Mouse (Mus musculus): Measurements from ENCODE around the gene Hoxa5. TPM values are rescaled to one million over a fixed set of nuclear protein-coding genes. Genes with fewer than 3 reads are reported as not detected.

Gene Hoxa5
- polyA plus RNA-seq, 2 experiments from 2014 or later: not detected

DNA sequence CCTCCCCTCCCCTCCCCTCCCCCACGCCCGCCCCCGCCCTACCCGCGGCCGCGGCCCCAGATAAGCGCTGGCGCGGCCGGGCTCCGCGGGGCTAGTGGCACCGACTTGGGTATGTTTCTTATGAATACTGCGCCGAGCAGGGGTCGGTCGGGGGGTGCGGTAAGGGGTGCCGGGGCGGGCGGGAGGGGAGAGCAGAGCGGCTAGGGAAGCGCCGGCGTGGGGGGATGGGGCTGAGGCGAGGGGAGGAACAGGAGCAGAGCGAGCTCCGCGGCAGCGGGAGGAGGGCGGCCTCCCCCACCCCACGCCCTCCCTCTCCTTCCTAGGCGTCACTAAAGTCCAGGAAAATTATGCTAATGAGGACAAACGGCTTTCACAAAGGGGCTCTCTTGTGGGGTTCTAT is 28.5 kb downstream of the Hoxa5 start:
- no peak for ATAC-seq

DNA sequence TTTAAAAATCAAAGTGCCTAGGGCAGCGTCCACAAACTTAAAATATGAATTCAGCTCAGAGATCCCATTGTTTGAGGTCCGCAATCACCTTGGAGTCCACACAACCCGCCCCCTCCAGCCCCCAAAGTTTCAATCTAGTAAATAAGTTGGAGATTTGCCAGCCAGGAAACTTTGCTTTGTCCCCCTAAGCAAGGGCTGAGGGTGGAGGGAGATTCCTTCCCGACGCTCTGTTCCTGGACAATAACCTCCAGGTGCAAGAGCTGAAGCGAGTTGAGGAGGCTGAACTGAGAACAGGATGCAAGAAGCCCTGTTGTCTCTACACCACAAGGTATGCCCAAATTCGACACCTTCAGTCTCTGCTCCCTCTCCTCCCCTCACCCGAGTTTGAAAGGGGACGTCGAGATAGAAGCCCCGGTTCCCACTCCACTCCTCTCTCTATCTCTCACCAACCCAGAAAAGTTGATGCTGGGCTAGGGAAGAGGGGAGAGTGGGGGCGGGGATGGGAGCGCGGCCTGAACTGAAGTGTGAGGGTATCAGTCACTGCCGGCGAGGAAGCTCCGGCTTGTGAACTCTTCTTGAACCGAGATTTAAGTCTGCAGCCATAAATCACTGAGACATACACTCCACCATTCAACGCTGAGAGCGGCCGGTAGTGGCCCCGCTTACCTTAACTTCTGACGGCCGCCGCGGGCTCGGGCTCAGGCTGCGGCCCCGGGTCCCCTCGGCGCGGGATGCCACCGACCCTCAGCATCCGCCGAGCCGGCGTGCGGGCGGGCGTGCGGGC is 29.2 kb downstream of the Hoxa5 start:
- no peak for ATAC-seq

DNA sequence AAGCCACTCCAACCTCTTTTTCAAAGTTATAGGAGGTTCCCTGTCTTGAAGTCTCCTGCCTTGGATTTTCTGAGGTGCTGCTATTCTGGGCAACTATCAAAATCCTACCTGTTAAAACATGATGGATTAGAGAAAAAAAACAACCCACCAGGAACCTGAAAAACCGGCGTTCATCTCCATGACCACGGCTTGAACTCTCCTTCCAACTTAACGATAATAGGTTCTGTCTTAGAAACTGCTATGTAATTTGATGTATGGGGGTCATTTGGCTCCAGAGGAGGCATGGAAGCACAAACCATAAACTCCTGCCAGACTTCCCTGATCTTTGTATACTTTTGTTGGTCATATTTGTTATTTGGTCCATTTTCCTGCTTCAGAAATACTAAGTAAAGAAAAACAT is 30.7 kb downstream of the Hoxa5 start:
- ATAC-seq: no peak

DNA sequence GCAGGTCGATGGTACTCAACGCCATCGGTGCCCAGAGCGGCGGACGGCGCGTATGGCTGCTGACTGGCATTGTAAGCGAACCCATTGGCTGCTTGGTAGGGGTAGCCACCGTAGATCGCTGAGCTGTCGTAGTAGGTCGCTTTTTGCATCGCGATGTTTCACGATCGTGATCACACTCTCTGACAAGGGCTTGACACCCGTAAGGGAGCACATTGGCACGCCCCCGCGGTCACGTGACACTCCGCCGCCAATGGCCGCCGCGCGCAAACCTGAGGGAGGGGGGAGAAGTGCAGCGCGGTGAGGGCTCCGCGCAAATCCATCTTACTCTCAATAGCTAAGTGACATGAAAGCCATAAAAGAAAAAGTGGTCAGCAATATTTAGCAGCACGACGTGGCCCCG is 31.9 kb downstream of the Hoxa5 start:
- no peak for ATAC-seq

DNA sequence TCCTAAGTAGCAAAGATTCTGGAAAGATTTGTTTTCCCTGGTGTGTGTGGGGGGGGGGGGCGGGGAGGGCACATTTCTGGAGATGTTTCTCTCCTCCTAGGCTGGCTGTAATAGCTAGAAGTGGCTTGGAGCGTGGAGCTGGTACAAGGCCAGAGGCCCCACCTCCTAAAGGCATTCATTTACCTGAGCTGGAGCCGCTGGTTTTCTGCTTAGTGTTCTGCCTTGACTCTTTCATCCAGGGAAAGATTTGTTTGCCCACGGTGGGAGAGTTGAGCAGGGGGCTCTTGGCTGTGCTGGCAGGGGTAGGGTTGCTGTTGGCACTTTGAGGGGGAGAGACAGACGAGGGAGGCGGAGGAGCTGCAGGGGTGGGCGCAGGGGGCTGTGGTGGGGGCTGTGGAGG is 32.4 kb downstream of the Hoxa5 start:
- no peak for ATAC-seq

DNA sequence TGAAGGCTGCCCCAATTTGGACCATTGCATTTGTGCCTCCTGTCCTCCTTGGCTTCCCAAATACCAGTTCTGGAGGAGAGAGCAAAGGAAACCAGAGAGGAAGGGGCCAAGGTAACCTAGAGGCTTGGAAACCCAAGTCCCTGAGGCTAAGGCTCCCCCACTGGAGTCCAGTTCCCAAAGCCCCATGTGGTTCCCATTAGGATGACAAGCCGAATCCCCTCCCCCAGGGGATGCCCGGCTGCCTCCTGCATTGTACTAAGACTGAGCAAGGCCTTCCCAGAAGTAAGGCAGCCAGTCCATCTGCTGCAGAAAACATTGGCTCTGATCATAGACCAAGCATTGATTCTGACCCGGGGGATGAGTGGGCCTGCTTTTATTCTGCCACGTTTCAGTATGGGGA is 33.1 kb downstream of the Hoxa5 start:
- ATAC-seq: no peak

DNA sequence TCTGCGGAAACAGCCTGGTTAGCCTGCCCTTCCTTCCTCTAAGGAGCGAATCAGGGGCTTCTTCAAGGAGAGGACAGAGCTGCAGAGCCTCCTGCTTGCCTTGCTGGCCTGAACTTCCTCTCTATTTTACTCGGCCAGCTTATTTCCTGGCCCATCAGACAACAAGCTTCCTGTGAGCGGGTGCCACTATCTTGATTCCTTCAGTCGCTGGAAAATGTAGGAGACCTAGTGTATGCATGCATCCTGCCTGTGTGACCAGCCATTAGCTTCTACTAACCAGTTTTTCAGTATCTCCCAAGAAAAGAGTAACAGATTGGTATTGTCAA is 33.5 kb downstream of the Hoxa5 start:
- no peak for ATAC-seq

DNA sequence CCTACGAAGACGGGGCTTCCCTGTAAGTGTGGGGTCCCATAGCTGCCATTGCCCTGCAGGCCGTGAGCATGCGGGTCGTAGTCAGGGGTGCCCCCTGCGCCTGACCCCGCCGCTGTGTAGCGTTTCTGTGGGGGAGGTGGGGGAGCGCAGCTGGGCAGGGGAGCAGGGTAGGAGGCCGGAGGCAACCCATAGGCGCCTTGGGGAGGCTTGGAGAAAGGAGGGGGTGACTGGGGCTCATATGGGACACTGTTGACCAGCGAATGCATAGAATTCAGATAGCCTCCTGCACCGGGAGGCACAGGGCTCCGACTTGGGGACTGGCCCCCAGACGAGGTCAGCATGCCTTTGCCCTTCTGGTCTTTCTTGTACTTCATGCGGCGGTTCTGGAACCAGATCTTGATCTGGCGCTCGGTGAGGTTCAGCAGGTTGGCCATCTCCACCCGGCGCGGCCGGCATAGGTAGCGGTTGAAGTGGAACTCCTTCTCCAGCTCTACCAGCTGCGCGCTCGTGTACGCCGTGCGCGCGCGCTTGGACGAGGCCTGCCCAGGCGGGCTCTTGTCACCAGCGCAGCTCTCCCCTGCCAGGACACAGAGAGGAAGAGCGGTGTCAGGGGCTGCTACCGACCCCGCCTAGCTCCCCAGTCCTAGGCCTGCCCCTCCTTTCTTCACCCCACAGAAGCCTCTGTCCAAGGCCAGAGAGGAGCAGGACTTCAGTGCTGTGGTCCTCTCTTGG is 34.1 kb downstream of the Hoxa5 start:
- no peak for ATAC-seq

DNA sequence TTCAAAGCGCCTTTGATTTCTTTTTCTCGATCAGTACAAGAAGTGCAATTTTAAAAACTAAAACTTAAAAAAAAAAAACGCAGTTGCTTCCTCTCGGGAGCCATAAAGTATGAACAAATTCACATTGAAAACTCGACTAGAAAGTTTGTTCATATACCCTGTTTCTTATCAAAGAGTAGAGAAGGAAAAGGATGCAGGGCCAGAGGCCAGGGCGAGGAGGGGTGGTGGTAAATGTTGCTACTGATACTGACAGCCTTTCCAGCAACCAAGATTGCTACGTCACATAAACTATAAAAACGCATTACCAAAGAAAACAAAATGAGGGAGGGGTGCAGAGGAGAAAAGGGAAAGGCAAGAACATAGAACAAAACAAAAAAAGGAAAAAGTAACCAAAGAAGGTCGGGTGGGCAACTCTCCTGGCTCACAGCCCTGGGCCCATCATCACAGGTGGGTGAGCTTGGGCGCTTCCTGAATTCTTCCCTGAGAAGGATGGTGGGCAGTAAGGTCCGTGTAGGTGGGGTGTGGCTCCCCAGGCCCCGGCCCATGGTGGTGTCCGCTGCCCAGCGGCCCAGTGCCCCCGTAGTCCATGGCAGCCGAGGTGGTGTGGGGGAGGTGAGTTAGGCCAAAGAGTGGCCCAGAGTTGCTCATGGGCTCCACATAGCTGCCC is 34.8 kb downstream of the Hoxa5 start:
- ATAC-seq: no peak

DNA sequence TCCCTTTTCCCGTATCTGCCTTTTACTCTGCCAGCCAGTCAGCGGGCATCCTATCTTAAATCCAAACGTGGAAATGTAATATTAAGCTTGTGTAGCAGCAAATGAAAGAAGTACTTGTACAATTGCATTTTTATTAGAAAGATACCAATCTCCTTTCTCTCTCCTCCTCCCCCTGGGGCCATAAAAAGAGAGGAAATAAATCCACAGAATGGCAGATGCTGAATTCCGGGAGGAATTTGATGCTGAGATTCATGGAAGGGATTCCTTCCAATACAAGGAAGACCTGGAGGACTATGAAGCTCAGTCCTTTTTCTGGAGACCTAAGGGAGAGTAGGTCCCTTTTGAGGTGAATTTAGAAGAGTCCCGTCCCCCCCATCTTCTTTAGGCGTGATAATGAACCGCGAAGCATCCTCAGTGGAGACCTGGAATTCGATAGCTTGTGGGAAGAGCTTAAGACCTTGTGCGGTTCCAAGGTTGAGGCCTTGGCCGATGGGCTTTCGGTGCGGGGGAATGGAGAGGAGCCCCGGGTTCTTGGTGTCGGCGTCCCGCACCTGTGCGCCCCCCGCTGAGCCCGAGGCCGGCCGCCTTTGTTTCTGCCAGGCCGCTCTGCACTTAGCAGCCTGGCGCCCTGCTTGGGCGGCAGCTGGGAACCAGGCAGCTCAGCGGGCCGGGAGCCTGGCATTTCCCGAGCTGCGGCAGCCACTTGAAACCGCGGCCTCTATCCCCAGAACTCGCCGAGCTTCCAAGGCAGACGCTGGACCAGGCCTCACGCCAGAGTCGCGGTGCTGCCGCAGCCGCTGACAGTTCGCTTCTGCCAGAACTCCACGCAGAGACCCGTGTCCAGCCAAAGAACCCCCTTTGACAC is 36.0 kb downstream of the Hoxa5 start:
- ATAC-seq: no peak

DNA sequence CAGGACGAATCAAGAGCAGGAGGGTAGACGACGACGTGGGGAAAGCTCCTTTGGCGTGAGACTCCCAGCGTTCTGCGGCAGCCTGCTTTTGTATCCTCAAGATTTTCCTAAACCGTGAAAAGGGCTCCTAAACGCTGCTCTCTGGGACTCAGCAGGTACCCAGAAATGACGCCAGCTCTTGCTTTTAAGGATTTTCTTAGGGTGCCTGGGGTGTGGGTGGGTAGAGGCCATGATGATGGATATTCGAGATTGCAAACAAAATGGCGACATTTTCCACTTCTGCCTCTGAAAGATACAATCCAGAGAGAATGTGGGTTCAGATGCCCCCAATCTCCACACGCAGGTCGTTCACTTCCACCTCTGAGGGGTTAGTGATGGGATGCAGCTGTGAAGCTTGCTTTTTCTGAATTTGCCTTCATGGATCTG is 36.6 kb downstream of the Hoxa5 start:
- ATAC-seq: no peak

DNA sequence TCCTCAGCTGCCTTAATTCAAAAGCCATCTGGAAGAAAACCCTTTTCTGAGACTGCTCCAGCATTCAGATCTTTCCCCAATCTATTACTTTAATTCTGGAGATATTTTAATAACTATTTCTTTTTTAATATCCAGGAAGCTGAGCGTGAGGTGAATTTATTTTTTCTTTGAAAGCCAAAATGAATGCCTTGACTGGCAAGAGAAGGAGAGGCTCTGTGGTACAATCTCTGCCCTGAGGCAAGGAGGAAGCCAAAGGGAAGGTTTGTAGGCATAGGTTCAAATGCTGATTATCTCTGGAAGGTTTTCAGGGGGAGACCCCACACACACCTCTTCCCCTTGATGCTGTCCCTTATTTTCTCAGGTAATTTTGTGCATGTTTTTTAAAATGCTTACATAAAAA is 37.2 kb downstream of the Hoxa5 start:
- no peak for ATAC-seq

DNA sequence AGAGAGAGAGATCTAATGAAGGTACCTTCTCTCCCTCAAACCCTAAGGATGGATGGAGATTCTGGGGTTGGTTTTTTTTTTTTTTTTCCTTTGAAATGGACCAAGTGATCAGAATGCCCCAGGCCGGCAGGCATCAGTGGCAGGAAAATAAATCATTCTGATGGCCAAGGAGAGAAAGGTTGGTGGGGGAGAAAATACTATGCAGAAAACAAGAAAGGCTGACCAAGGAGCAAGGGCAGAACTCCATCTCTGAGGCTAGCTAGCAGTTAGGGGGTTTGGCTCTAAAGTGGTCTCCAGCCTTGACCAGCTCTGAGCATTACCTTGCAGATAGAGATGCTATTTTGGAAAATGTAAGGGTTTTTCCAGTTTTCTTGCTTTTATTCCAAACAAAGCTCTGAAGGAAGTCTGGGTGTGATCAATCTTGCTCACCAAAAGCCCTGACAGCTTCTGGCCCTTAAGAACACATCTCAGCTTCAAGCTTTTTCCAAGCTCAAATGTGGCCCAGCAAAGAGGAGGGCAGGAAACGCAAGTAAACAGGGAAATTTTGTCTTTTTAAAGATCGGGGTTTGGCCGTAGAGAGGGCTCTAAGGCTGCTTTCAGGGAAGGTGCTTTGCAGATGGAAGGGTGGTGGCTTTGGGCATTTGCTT is 37.8 kb downstream of the Hoxa5 start:
- ATAC-seq: no peak

DNA sequence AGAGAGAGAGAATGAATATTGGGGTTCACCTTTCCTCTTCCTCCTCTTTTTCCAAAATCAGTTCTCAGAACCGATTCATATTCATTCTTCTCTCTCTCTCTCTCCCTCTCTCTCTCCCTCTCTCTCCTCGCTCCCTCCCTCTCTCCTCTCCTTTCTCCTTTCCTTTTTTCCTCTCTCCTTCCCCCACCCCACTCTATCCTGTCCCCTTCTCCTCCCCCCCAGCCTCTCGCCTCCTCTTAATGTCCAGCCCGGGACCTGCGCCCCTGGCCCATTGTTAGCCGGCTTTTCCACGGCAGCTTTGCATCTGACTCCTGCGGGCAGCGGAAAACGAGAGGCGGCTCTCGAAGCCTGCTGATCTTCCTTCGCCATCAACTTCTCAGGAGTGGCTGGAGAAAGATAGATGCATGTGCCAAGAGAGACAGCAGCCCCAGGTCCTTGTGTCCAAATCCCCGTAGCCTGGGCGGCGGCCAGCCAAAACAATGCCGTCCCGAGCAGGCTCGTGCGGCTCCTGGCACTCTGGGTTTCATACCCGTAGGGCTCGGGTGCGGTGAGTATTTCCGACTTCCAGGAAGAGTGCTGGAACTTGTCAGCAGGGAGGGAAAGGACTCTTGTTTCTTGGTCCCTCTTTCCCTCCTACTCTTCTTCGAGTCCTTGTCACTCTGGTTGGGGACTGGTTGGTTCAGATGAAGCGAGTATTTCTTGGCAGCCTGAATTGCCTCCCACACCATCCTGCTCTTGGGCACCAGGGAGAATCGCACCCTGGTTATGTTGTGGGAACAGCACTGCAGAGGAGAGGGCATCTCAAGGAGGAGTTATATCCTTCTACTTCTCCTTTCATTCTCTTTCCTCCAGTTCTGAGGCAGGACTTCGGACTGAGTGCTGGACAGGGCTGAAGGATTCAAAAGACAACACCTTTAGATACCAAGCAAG is 38.7 kb downstream of the Hoxa5 start:
- ATAC-seq: no peak

DNA sequence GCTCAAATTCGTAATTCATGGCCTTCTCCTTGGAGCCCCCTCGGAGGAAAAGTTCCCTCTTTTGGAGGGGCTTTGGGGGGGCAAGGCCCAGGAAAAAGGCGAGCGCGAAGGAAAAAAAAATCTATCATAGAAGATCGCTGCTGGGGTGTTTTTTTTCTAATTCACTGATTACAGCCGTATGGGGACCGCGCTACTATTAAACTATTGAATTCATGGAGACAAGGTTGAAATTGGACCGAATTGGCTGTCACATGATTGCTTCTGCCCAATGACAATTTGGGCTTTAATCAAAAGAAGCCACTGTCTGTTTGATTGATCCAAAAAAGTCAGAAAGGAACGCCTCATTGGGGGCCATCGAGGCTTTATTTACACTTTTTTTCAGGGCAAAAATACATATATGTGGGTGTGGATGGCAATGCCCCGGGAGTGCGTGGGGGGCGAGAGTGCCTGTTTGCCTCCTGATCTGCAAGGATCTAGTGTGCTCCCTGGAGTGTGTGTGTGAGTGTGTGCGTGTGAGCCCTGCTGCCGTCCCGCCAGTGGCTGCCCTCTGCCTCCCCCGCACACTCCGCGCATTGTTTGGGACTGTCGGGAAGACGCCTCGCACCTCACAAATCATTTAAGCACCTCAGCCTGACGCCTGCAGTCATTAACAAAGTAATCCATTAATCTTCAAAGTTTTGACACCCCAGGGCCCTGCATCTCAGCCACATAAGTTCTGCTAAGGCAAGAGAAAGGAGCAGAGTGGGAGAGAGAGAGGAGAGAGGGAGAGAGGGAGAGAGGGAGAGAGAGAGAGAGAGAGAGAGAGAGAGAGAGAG is 39.6 kb downstream of the Hoxa5 start, which contains the start of gene Hoxa2:
TSS of gene Hoxa2 (minus strand) at position 206 of the 815 bp plus-strand sequence.
- no peak for ATAC-seq

DNA sequence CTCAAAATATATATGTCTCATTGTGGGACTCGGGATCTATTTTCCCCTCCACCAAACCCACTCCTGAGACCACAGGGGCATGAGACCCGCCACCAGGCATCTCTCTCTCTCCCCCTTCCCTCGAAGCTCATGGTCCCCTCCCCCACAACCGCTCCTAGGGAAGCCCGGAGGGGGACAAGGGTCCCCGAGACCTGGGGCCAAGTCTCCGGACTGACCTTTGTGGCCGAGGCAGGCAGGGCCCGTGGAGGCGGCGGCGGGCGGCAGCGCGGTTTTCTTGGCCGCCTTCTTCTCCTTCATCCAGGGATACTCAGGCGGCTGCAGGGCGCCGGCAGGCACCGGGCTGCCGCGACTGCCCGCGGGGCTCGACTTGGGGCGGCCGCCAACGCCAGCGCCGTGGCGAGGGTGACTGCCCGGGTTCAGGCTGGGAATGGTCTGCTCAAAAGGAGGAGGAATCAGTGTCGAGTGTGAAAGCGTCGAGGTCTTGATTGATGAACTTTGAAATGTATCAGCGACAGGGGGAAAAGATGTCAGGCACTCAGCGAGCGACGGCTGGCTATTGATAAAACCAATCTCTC is 40.2 kb downstream of the Hoxa5 start:
- no peak for ATAC-seq

DNA sequence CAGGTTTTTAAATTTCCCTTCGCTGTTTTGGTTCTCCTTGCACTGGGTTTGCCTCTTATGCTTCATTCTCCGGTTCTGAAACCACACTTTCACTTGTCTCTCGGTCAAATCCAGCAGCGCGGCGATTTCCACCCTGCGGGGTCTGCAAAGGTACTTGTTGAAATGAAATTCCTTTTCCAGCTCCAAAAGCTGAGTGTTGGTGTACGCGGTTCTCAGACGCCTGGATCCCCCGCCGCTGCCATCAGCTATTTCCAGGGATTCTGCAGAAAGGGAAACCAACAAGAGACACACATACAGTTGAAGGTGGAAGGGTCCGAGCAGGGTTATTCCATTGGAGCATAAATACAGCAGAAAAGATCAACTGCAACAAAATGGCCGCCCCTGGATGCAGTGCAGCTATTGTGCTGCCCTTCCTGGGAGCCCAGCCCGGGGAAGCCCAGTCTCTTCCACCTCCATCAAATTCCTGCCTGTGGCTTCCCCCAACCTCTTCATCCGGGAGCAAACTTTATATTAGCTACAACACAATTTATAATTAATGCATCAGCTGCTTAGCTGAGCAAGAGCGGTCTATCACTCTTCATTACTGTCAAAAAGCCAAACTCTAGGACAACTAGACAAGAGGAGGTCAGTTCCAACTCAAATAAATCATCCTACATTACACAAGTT is 40.9 kb downstream of the Hoxa5 start:
- no peak for ATAC-seq

DNA sequence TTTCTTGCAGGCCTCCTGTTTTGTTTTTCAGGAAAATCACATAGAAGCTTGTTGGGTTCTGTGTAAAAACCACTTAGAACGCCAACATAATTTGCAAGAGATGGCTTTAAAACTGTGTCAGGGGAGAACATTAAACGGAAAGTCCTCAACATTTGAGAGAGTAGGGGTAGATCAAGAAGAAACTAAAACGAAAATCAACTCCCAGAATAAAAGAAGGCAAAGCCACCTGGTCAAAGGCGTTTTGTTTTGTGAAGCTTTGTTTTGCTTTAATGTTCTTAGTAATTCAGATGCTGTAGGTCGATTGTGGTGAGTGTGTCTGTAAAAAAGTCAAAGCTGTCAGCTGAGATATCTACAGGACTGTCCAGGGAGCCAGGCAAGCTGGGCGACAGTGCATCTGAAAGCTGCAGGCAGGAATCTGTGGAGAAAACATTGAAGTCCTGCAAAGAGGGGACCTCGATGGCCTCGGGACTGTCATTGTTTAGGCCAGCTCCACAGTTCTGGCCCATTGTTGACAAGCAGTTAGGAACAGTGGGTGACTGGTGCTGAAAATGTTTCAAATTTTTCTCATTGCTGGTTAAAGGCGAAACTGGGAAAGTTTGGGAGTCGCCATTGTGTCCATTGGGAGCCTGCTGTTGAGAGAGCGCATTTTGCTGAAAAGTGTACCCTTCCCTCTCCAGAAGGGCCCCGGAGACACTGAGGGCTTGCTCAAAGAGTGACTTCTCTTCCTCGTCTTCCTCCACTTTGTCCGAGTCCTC is 41.6 kb downstream of the Hoxa5 start:
- ATAC-seq: no peak

DNA sequence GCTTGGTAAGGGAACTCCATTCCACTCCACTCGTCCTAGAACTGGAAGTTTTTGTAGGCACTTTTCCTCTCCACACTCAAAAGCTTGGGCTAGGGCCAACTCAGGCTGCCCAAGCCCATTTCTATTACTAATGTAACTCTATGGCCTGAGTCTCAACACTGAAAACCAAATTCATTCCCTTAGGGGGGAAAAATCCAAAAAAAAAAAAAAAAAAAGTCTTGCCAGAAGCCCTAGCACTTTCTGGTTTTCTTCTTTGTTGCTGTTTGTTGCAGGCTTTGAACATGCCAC is 42.4 kb downstream of the Hoxa5 start:
- no peak for ATAC-seq
